Mouse (Mus musculus) megakaryocyte, embryonic 14.5 days (primary cell): ENCODE data around the gene Spata13. TPM values are rescaled to one million over a fixed set of nuclear protein-coding genes. Genes with fewer than 3 reads are reported as not detected.

Experiments used
- H3K27me3 ChIP-seq: replicated peaks from 2 replicates; pipeline ENCODE3; 2012; ENCODE audit warnings: inconsistent platforms
- H3K36me3 ChIP-seq: replicated peaks from 2 replicates; pipeline ENCODE3; 2012; ENCODE audit warnings: low read length, inconsistent platforms, mixed read lengths
- H3K4me1 ChIP-seq: 2 replicates; pipeline ENCODE4 v1.6.1; 2012; ENCODE audit warnings: inconsistent platforms
- H3K4me3 ChIP-seq: replicated peaks from 2 replicates; pipeline ENCODE3; 2012; ENCODE audit warnings: moderate library complexity, mild to moderate bottlenecking, inconsistent platforms
- H3K9me3 ChIP-seq: 2 replicates; pipeline ENCODE4 v1.6.1; 2012; ENCODE audit warnings: inconsistent platforms
- FLI1 ChIP-seq: IDR thresholded peaks from 2 replicates; pipeline ENCODE4 v1.6.1; 2012; ENCODE audit warnings: low read length, inconsistent platforms, mixed read lengths
- GATA1 ChIP-seq: IDR thresholded peaks from 3 replicates; pipeline ENCODE4 v1.6.1; 2012; ENCODE audit warnings: mixed read lengths, low read length, inconsistent platforms, borderline replicate concordance
- polyA plus RNA-seq: library from polyadenylated mRNA; stranded (reverse); fragments of >175 nt; gene quantifications from 2 replicates; pipeline ENCODE4 v1.2.3, GENCODE M21; 2012; ENCODE audit warnings: low replicate concordance; ENCODE audit not compliant: insufficient read depth

Gene Spata13
- polyA plus RNA-seq, 1 experiment: 1.1 TPM

- Histone ChIP-seq H3K4me1 (0 out of 2 replicates have a peak, but pooled peaks cover 2% of the 10 kb centered on the region), H3K4me3 (no peak overlapping the region), H3K27me3 (peaks cover 13% of the 10 kb centered on the region), H3K36me3 (no peaks in the 10 kb centered on the region), H3K9me3 (no peaks in the 10 kb centered on the region)
- TF ChIP-seq GATA1 (no peak), FLI1 (no peak)
Observed at GRCm38 (mm10) chr14:60666252-60666651, 32.5 kb downstream of the Spata13 start.

GRCm38 (mm10) chr14:60670191-60670590 is 36.4 kb downstream of the Spata13 start:
- TF ChIP-seq GATA1 (no peak), FLI1 (no peak)
- Histone ChIP-seq H3K9me3 (no peaks in the 10 kb centered on the region), H3K4me1 (0 out of 2 replicates have a peak, but pooled peaks cover 2% of the 10 kb centered on the region), H3K36me3 (no peaks in the 10 kb centered on the region), H3K4me3 (no peak overlapping the region), H3K27me3 (peaks cover 2% of the 10 kb centered on the region)

- Histone ChIP-seq H3K4me1 (no peaks in the 10 kb centered on the region), H3K27me3 (peaks cover 2% of the 10 kb centered on the region), H3K9me3 (no peaks in the 10 kb centered on the region), H3K4me3 (no peak overlapping the region), H3K36me3 (no peaks in the 10 kb centered on the region)
- no peak for TF ChIP-seq FLI1
- TF ChIP-seq GATA1: no peak
Observed at GRCm38 (mm10) chr14:60671504-60671903, 37.7 kb downstream of the Spata13 start.

GRCm38 (mm10) chr14:60675697-60676096 is 41.9 kb downstream of the Spata13 start:
- H3K4me3 ChIP-seq: no peak overlapping the region

GRCm38 (mm10) chr14:60676625-60677314 is 43.0 kb downstream of the Spata13 start:
- H3K4me1 ChIP-seq: 0 out of 2 replicates have a peak, but pooled peaks cover 4% of the 10 kb centered on the region
- no peak overlapping the region for H3K4me3 ChIP-seq
- TF ChIP-seq FLI1 (no peak), GATA1 (no peak)
- no peaks in the 10 kb centered on the region for H3K9me3 ChIP-seq
- H3K36me3 ChIP-seq: no peaks in the 10 kb centered on the region
- H3K27me3 ChIP-seq: peaks cover 2% of the 10 kb centered on the region

More at GRCm38 (mm10) chr14:60675697-60676096, 41.9 kb downstream of the Spata13 start:
- peaks cover 2% of the 10 kb centered on the region for H3K27me3 ChIP-seq
- H3K36me3 ChIP-seq: no peaks in the 10 kb centered on the region
- H3K9me3 ChIP-seq: no peaks in the 10 kb centered on the region
- TF ChIP-seq FLI1 (no peak), GATA1 (no peak)
- H3K4me1 ChIP-seq: 0 out of 2 replicates have a peak, but pooled peaks cover 4% of the 10 kb centered on the region

GRCm38 (mm10) chr14:60682361-60683023 is 48.7 kb downstream of the Spata13 start:
- peaks cover 4% of the 10 kb centered on the region; the same call in 1 of the 2 replicates for H3K4me1 ChIP-seq
- H3K36me3 ChIP-seq: no peaks in the 10 kb centered on the region
- H3K27me3 ChIP-seq: peaks cover 7% of the 10 kb centered on the region
- H3K4me3 ChIP-seq: no peak overlapping the region
- no peak for TF ChIP-seq GATA1
- TF ChIP-seq FLI1: no peak
- H3K9me3 ChIP-seq: no peaks in the 10 kb centered on the region

- no peaks in the 10 kb centered on the region for H3K36me3 ChIP-seq
- H3K27me3 ChIP-seq: peaks cover 7% of the 10 kb centered on the region
- H3K4me1 ChIP-seq: peaks cover 5% of the 10 kb centered on the region; the same call in 1 of the 2 replicates
- H3K4me3 ChIP-seq: no peak overlapping the region
- H3K9me3 ChIP-seq: no peaks in the 10 kb centered on the region
- TF ChIP-seq GATA1: no peak
Observed at GRCm38 (mm10) chr14:60683989-60684388, 50.2 kb downstream of the Spata13 start.

GRCm38 (mm10) chr14:60686733-60687132 is 52.9 kb downstream of the Spata13 start:
- no peaks in the 10 kb centered on the region for H3K36me3 ChIP-seq
- H3K4me3 ChIP-seq: no peak overlapping the region
- TF ChIP-seq GATA1 (no peak), FLI1 (no peak)
- peaks cover 4% of the 10 kb centered on the region; the same call in 1 of the 2 replicates for H3K4me1 ChIP-seq
- H3K9me3 ChIP-seq: no peaks in the 10 kb centered on the region
- H3K27me3 ChIP-seq: peaks cover 15% of the 10 kb centered on the region

- TF ChIP-seq GATA1: no peak
Observed at GRCm38 (mm10) chr14:60687241-60687640, 53.4 kb downstream of the Spata13 start.

More at GRCm38 (mm10) chr14:60687241-60687640, 53.4 kb downstream of the Spata13 start:
- Histone ChIP-seq H3K9me3 (no peaks in the 10 kb centered on the region), H3K27me3 (peaks cover 20% of the 10 kb centered on the region), H3K4me3 (no peak overlapping the region), H3K4me1 (peaks cover 4% of the 10 kb centered on the region; the same call in 1 of the 2 replicates), H3K36me3 (no peaks in the 10 kb centered on the region)
